Mouse (Mus musculus) embryonic facial prominence, embryonic 15.5 days (tissue): ENCODE results near the gene Lpp. TPM values are rescaled to one million over a fixed set of nuclear protein-coding genes. Genes with fewer than 3 reads are reported as not detected.

ENCODE experiments used
- ATAC-seq: fragments of 200-750 bp; cut with Nextera tagmentation; 2 replicates; pipeline ENCODE4 v1.8.0; 2017; ENCODE audit warnings: low read depth, moderate TSS enrichment; ENCODE audit not compliant: insufficient number of reproducible peaks, low FRiP score, low TSS enrichment
- H3K27ac ChIP-seq: fragments of 300-500 bp; sonication (generic); replicated peaks from 2 replicates; pipeline ENCODE4 v1.5.1; 2015; ENCODE audit warnings: mild to moderate bottlenecking, inconsistent platforms
- H3K27me3 ChIP-seq: fragments of 300-500 bp; sonication (generic); 2 replicates; pipeline ENCODE4 v1.6.1; 2015; ENCODE audit warnings: inconsistent platforms
- H3K36me3 ChIP-seq: fragments of 300-500 bp; sonication (generic); 2 replicates; pipeline ENCODE4 v1.6.1; 2015; ENCODE audit warnings: mild to moderate bottlenecking, inconsistent platforms
- H3K4me1 ChIP-seq: fragments of 300-500 bp; sonication (generic); 2 replicates; pipeline ENCODE4 v1.6.1; 2015; ENCODE audit warnings: inconsistent platforms
- H3K4me2 ChIP-seq: fragments of 300-500 bp; sonication (generic); replicated peaks from 2 replicates; pipeline ENCODE4 v1.6.1; 2015; ENCODE audit warnings: mild to moderate bottlenecking, inconsistent platforms
- H3K4me3 ChIP-seq: fragments of 300-500 bp; sonication (generic); replicated peaks from 2 replicates; pipeline ENCODE4 v1.5.1; 2015; ENCODE audit warnings: mild to moderate bottlenecking, inconsistent platforms
- H3K9ac ChIP-seq: fragments of 300-500 bp; sonication (generic); 2 replicates; pipeline ENCODE4 v1.6.1; 2015; ENCODE audit warnings: inconsistent platforms
- H3K9me3 ChIP-seq: fragments of 300-500 bp; sonication (generic); replicated peaks from 2 replicates; pipeline ENCODE4 v1.6.1; 2016; ENCODE audit warnings: inconsistent platforms
- WGBS: fragments of 180-500 bp; shearing (Covaris S2); methylation state at CpG from one replicate; pipeline ENCODE4 v1.1.7; 2015; 5-methylcytosine and 5-hydroxymethylcytosine counted together
- polyA plus RNA-seq: library from polyadenylated mRNA; unstranded; fragments of >200 nt; fragmentation: Nextera tagmentation; extraction: Ambion mirVana; gene quantifications from 2 replicates; pipeline ENCODE4 v1.2.1, GENCODE M21; 2015

Gene Lpp
- polyA plus RNA-seq, 1 experiment from 2014 or later: 52.8 TPM

DNA sequence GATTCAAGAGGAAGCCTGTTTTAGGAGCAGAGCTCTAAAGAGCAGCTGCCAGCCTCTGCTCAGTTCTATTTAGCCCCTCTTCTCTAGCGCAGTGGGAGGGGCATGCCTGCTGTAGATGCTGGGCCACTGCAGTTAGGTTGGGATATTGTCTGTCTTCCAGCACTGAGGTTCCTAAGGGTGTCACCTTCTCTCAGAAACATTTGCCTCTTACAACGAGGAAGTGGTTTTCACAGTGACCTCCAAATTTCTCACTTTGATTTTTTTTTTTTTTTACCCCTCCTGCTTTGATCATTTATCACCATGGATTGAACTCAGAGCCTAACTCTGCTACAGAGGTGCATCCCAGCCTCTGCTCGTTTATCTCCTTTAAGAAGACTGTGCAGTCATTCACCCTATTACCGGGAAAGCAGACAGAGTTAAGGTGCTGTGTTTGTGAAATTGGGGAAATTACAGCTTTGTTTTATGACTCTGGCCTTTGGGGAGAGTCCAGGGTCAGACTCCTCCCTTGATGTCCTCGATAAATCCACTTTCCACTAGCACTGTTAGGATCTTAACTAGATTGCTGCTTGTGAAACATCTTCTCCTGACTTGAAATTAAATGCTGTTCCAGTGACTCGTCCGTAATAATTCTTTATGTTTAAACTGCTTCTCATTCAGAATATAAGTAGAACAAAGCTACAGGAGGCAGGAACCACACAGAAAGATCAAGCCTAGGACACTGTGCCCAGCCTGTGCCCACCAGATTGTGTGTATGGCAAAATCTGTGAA lies 111.7 kb downstream of the Lpp start:
- no peak overlapping the region for H3K4me2 ChIP-seq
- no peak overlapping the region for H3K27ac ChIP-seq
- no peaks in the 10 kb centered on the region for H3K27me3 ChIP-seq
- H3K4me1 ChIP-seq: peaks cover 20% of the 10 kb centered on the region; the same call in 1 of the 2 replicates
- H3K9ac ChIP-seq: no peak overlapping the region
- WGBS: 77% methylated on average over 7 of the region's 7 CpGs
- no peak overlapping the region for H3K4me3 ChIP-seq
- no peaks in the 10 kb centered on the region for H3K36me3 ChIP-seq
- ATAC-seq: no peak
- H3K9me3 ChIP-seq: no peaks in the 10 kb centered on the region

DNA sequence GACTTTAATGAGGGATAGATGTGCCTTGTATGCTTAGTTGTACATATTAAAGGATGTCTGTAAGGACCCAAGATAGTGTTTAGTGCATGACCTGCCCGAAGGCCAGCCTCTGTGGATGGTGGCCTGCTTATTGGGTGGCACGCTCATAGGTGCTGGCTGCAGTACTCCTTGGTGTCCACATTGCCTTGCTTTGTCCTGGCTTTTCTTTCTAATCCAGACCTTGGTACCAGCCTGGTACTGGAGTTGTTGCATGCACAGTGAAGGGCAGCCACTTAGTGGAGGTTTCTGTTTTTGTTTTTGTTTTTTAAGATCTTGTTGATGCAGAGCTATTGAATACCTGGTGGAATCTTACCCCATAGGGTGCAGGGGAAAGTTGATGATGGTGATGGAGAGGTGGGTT lies 112.9 kb downstream of the Lpp start:
- Histone ChIP-seq H3K4me1 (peaks cover 19% of the 10 kb centered on the region; the same call in 1 of the 2 replicates), H3K4me2 (no peak overlapping the region), H3K27me3 (no peaks in the 10 kb centered on the region), H3K9ac (no peak overlapping the region), H3K36me3 (no peaks in the 10 kb centered on the region), H3K27ac (no peak overlapping the region), H3K4me3 (no peak overlapping the region), H3K9me3 (no peaks in the 10 kb centered on the region)
- 97% methylated on average over 2 of the region's 2 CpGs for WGBS
- no peak for ATAC-seq

DNA sequence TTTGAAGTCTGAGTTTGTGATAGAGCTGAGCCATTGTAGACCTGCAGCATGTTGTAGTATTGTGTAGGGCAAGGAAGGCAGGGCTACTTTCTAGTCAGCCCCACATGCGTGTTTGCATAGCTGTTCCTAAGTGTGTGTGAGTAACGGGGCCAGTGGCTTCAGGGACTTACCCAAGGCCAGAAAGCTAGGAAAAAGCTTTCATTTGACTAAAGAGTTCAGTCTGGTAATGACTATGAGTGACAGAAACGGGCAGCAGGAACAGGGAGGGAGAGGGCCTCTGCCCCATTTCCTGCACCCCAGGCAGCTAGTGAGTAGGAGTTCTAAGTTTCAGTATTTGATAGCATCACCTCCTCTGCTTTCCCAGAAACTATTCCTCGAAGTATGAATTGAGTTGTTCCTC lies 113.4 kb downstream of the Lpp start:
- H3K4me1 ChIP-seq: peaks cover 14% of the 10 kb centered on the region; the same call in 1 of the 2 replicates
- H3K9me3 ChIP-seq: no peaks in the 10 kb centered on the region
- 42% methylated on average over 4 of the region's 4 CpGs for WGBS
- H3K4me2 ChIP-seq: no peak overlapping the region
- H3K36me3 ChIP-seq: no peaks in the 10 kb centered on the region
- H3K4me3 ChIP-seq: no peak overlapping the region
- H3K27me3 ChIP-seq: no peaks in the 10 kb centered on the region
- H3K9ac ChIP-seq: no peak overlapping the region
- ATAC-seq: no peak
- H3K27ac ChIP-seq: no peak overlapping the region

DNA sequence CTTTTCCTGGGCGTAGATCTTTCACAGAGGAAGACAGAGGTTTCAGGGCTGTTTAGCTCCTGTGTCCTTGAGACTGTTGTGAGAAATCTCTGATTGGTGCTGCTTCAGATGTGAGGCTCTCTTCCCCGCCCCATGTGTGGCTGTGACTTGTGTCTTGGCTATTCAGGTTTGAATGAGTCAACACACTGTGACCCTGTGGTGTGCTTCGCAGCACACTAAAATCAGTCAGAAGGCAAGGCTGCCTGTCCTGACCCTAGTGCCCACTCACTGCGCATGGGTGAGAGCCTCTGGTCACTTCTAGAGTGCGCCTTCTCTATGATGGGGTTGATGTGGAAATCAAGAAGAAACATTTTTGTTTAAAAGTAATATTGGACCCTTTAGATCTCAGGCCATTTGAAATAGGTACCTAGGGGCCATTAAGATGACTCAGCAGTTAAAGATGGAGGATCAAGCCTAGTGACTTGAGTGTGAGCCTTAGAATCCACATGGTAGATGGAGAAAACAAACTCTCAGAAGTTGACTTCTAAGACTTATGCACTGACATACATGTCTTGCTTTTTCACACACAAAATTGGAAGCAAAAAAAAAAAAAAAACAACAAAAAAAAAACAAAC lies 114.7 kb downstream of the Lpp start:
- H3K27me3 ChIP-seq: no peaks in the 10 kb centered on the region
- 0 out of 2 replicates have a peak, but pooled peaks cover 14% of the 10 kb centered on the region for H3K4me1 ChIP-seq
- H3K27ac ChIP-seq: no peak overlapping the region
- no peak overlapping the region for H3K4me2 ChIP-seq
- no peak overlapping the region for H3K9ac ChIP-seq
- ATAC-seq: no peak
- no peaks in the 10 kb centered on the region for H3K36me3 ChIP-seq
- H3K4me3 ChIP-seq: no peak overlapping the region
- WGBS: 94% methylated on average over 5 of the region's 5 CpGs
- no peaks in the 10 kb centered on the region for H3K9me3 ChIP-seq

DNA sequence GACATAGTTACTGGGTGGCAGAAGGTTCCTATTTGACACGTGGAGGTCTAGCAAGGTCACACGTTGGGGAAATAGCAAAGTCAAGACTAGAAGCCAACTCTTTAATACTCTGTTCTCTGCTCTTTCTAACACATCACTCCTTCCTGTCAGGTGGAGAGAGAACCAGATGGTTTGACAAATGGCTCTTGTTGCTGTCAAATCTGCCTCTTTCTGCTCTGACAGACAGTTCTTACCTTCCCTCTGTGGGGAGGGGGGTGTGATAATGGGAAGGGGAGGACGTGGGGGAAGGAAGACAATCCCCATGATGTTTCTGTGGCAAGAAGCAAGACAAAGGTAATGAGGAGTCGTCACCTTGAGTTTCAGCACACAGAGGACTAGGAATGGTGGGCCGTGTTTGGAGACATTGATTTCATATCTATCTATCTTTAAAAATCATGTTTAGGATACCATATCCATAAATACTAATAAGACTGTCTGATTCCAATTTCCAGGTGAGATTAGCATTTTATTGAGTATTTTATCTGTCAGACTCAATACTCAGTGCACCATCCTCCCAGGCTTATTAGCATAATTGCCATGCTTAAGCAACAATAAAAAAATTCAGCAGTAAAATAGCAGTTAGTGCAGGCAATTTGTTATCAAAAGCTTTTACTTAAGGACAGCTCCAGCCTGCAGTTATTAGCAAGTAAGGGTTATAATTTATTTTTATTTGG lies 115.9 kb downstream of the Lpp start:
- WGBS: 75% methylated on average over 5 of the region's 5 CpGs
- Histone ChIP-seq H3K4me2 (no peak overlapping the region), H3K27ac (no peak overlapping the region), H3K9me3 (no peaks in the 10 kb centered on the region), H3K4me3 (no peak overlapping the region), H3K9ac (no peak overlapping the region), H3K36me3 (no peaks in the 10 kb centered on the region), H3K27me3 (no peaks in the 10 kb centered on the region), H3K4me1 (0 out of 2 replicates have a peak, but pooled peaks cover 14% of the 10 kb centered on the region)
- no peak for ATAC-seq

GRCm38 (mm10) chr16:24509813-24510166 lies 116.5 kb downstream of the Lpp start:
- H3K9me3 ChIP-seq: no peaks in the 10 kb centered on the region
- 51% methylated on average over 1 of the region's 1 CpGs for WGBS
- no peaks in the 10 kb centered on the region for H3K36me3 ChIP-seq
- no peak overlapping the region for H3K4me3 ChIP-seq
- H3K4me2 ChIP-seq: no peak overlapping the region
- no peak overlapping the region for H3K27ac ChIP-seq
- H3K4me1 ChIP-seq: peaks cover 15% of the 10 kb centered on the region; the same call in 1 of the 2 replicates
- no peak for ATAC-seq
- H3K9ac ChIP-seq: no peak overlapping the region
- no peaks in the 10 kb centered on the region for H3K27me3 ChIP-seq

GRCm38 (mm10) chr16:24513228-24513627 lies 119.9 kb downstream of the Lpp start:
- no peak overlapping the region for H3K27ac ChIP-seq
- peaks cover 14% of the 10 kb centered on the region; the same call in 1 of the 2 replicates for H3K4me1 ChIP-seq
- no peaks in the 10 kb centered on the region for H3K27me3 ChIP-seq
- no peak overlapping the region for H3K9ac ChIP-seq
- H3K4me3 ChIP-seq: no peak overlapping the region
- ATAC-seq: no peak
- H3K9me3 ChIP-seq: no peaks in the 10 kb centered on the region
- no peaks in the 10 kb centered on the region for H3K36me3 ChIP-seq
- 85% methylated on average over 4 of the region's 4 CpGs for WGBS
- no peak overlapping the region for H3K4me2 ChIP-seq

- H3K27me3 ChIP-seq: no peaks in the 10 kb centered on the region
- H3K9ac ChIP-seq: no peak overlapping the region
- ATAC-seq: no peak
- H3K27ac ChIP-seq: no peak overlapping the region
- no peaks in the 10 kb centered on the region for H3K9me3 ChIP-seq
- 46% methylated on average over 11 of the region's 11 CpGs for WGBS
- H3K4me1 ChIP-seq: peaks cover 14% of the 10 kb centered on the region; the same call in 1 of the 2 replicates
- H3K4me2 ChIP-seq: no peak overlapping the region
- H3K4me3 ChIP-seq: no peak overlapping the region
- H3K36me3 ChIP-seq: no peaks in the 10 kb centered on the region
These were observed 121.8 kb downstream of the Lpp start for GRCm38 (mm10) chr16:24514802-24515727.

GRCm38 (mm10) chr16:24516993-24517392 lies 123.7 kb downstream of the Lpp start:
- no peak overlapping the region for H3K9ac ChIP-seq
- no peaks in the 10 kb centered on the region for H3K9me3 ChIP-seq
- 77% methylated on average over 3 of the region's 3 CpGs for WGBS
- no peaks in the 10 kb centered on the region for H3K36me3 ChIP-seq
- no peak for ATAC-seq
- H3K27ac ChIP-seq: no peak overlapping the region
- H3K27me3 ChIP-seq: no peaks in the 10 kb centered on the region
- peaks cover 14% of the 10 kb centered on the region; the same call in 1 of the 2 replicates for H3K4me1 ChIP-seq
- H3K4me2 ChIP-seq: no peak overlapping the region
- H3K4me3 ChIP-seq: no peak overlapping the region

GRCm38 (mm10) chr16:24517501-24518042 lies 124.3 kb downstream of the Lpp start:
- Histone ChIP-seq H3K4me3 (no peak overlapping the region), H3K27me3 (no peaks in the 10 kb centered on the region), H3K9ac (no peak overlapping the region), H3K36me3 (no peaks in the 10 kb centered on the region), H3K9me3 (no peaks in the 10 kb centered on the region), H3K27ac (no peak overlapping the region), H3K4me2 (no peak overlapping the region), H3K4me1 (peaks cover 14% of the 10 kb centered on the region; the same call in 1 of the 2 replicates)
- no peak for ATAC-seq
- WGBS: 62% methylated on average over 9 of the region's 9 CpGs
